Mouse (Mus musculus): ENCODE measurements around the gene Farp2.
"Not testable (repeated sequence)": the region's sequence is repeated elsewhere in the genome, so short reads cannot be mapped to it uniquely, and the experiment has no call there.

Gene Farp2

GRCm38 (mm10) chr1:93511585-93512350 is at the start of gene Farp2:
Farp2 (plus strand) TSS chr1:93512079.
- CTCF ChIA-PET, result interaction anchor here in 3 of 4 experiments (0.5 to 1.7 kb wide), 15 partner anchors 11 to 863 kb away, joined by 3 to 18 read pairs (median 3); partner anchors contain the start of genes D2hgdh (in 1 of the 3), Hdlbp (in 1 of the 3) and Otos (in 1 of the 3)
- POLR2A ChIA-PET, result interaction anchor here in 3 of 4 experiments (0.6 to 2.8 kb wide), 103 partner anchors 8 to 1076 kb away, joined by 3 to 59 read pairs (median 4); partner anchors contain the start of genes Hdlbp (in 3 of the 3), Bok (in 2 of the 3), Dtymk (in 2 of the 3) and Pask (in 2 of the 3)

- ChIA-PET CTCF (interaction anchor here in 1 of 4 experiments (0.6 kb wide), 1 partner anchor 126 kb away, joined by 3 read pairs; no protein-coding TSS in a partner anchor), POLR2A (interaction anchor here in 2 of 4 experiments (0.9 to 6.4 kb wide), 5 partner anchors 11 to 20 kb away, joined by 3 to 76 read pairs (median 6); partner anchors contain the start of gene Hdlbp (in 1 of the 2))
These were observed 46.8 kb upstream of the Farp2 start for GRCm38 (mm10) chr1:93465066-93465465.

- ChIA-PET POLR2A (interaction anchor here in 2 of 4 experiments (0.7 to 6.4 kb wide), 9 partner anchors 9 to 46 kb away, joined by 3 to 76 read pairs (median 4); partner anchors contain the start of genes Farp2 (in 1 of the 2) and Hdlbp (in 1 of the 2)), CTCF (interaction anchor here in 2 of 4 experiments (0.6 to 1.1 kb wide), 2 partner anchors 16 to 127 kb away, joined by 3 to 4 read pairs; no protein-coding TSS in a partner anchor)
These were observed 46.1 kb upstream of the Farp2 start for GRCm38 (mm10) chr1:93465746-93466145.

DNA sequence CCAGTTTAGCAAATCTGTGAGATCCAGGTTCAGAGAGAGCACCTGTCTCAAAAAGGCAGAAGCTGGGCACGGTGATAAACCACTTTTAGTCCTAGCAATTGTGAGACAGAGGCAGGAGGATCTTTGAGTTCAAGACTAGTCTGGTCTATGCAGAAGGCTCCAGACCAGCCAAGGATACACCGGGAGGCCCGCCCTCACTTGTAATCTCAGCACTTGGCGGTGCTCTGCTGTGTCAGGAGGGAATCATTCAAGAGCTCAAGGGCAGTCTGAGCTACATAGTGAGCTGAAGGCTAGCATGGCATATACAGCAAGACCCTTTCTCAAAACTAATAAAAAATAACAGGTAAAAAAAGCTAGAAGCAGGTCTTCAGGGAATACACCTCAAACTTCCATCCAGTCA is 43.3 kb upstream of the Farp2 start:
- POLR2A ChIA-PET, result interaction anchor here in 2 of 4 experiments (0.5 to 6.4 kb wide), 15 partner anchors 8 to 155 kb away, joined by 3 to 76 read pairs (median 4); partner anchors contain the start of genes Hdlbp (in 2 of the 2) and Farp2 (in 1 of the 2)

DNA sequence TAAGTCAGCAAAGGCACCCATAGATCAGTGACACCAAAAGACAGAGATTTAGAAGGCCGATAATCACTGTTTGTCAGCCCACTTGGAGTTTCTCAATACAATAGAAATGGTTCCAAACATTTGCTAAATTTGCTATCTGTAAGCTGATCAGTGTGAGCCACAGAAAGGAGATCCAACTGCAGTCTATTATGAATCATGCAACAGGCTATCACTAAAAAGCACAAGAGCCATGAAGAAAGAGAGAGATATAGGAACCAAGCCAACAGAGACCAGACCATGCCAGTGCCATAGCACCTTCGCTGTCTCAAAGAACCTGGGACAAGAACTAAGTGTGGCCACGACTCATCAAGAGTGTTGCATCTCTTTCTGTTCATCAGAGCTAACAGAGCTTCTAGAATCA is 36.2 kb upstream of the Farp2 start:
- CTCF ChIA-PET, result interaction anchor here in 2 of 4 experiments (0.7 kb wide), 2 partner anchors 25 to 39 kb away, joined by 3 to 7 read pairs; no protein-coding TSS in a partner anchor
- POLR2A ChIA-PET, result interaction anchor here in 3 of 4 experiments (0.6 to 9.0 kb wide), 17 partner anchors 8 to 576 kb away, joined by 3 to 94 read pairs (median 4); partner anchors contain the start of genes Bok (in 1 of the 3) and Farp2 (in 1 of the 3)

More for the DNA sequence above, 43.3 kb upstream of the Farp2 start:
- CTCF ChIA-PET, result interaction anchor here in 1 of 4 experiments (1.6 kb wide), 1 partner anchor 19 kb away, joined by 5 read pairs; no protein-coding TSS in a partner anchor

GRCm38 (mm10) chr1:93477758-93478585 is 33.9 kb upstream of the Farp2 start:
- ChIA-PET CTCF (interaction anchor here in 2 of 4 experiments (0.8 to 1.5 kb wide), 4 partner anchors 24 to 528 kb away, joined by 3 to 8 read pairs (median 3); partner anchors contain the start of gene Farp2 (in 1 of the 2)), POLR2A (interaction anchor here (0.6 to 9.0 kb wide), 65 partner anchors 8 to 1046 kb away, joined by 3 to 94 read pairs (median 4); partner anchors contain the start of genes Farp2 (in 3 of the 4), Dtymk (in 2 of the 4), Atg4b (in 1 of the 4) and Capn10 (in 1 of the 4))

DNA sequence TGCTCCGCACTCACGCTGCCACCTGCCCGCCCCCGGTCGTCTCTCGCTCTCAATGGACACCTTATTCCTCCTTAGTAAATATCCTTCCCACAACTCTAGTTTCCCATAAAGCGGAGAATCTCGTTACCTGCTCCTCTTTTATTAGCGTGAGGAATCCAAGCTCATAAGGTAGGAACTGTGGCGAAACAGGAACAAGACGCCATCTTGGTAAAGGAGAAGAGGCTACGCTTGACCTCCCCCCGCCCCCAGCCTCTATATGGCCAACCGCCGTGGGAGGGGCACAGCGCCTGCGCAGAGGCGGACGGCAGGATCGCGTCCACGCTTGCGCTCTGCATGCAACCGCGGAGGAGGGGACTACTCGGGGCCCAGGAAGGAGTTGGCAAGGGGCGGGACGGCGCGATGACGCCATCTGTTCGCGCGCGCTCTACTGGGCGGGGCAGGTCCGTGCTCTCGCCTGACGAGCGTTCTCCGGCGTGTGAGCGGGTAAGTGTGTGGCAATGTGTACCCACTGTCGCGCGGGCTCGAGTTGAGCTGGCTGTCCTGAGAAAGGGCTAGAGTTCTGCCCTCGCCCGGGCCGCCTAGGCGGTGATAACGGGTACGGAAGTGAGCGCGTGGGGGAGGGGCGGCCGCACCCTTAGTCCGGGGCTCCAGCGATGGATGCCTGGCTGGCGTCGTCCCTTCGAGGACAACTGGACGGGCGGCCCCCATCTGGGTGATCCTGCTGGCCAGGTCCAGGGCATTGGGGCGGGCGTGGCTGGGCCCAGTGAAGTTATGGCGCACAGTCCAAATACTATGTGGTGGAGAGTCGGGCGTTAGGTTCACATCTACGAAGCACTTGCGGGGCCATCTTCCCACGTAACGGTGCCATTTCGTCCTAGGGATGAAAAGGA is 33.0 kb upstream of the Farp2 start, which contains the start of gene Hdlbp:
Gene Hdlbp (minus strand): TSS at position 230 of the 890 bp plus-strand sequence.
- ChIA-PET POLR2A (interaction anchor here (0.5 to 9.0 kb wide), 58 partner anchors 9 to 1047 kb away, joined by 3 to 94 read pairs (median 4); partner anchors contain the start of genes Farp2 (in 3 of the 4), Dtymk (in 2 of the 4), Capn10 (in 1 of the 4) and Pask (in 1 of the 4)), CTCF (interaction anchor here in 2 of 4 experiments (0.8 to 1.5 kb wide), 4 partner anchors 25 to 529 kb away, joined by 3 to 8 read pairs (median 3); partner anchors contain the start of gene Farp2 (in 1 of the 2))

GRCm38 (mm10) chr1:93479476-93480083 is 32.3 kb upstream of the Farp2 start:
- ChIA-PET POLR2A (interaction anchor here in 3 of 4 experiments (0.6 to 9.0 kb wide), 26 partner anchors 9 to 322 kb away, joined by 3 to 94 read pairs (median 6); partner anchors contain the start of genes Farp2 (in 3 of the 3), Dtymk (in 1 of the 3), Pask (in 1 of the 3) and Ppp1r7 (in 1 of the 3)), CTCF (no interaction called here)

- CTCF ChIA-PET, result not testable (repeated sequence)
- POLR2A ChIA-PET, result interaction anchor here in 1 of 4 experiments (5.1 kb wide), 1 partner anchor 9 kb away, joined by 28 read pairs; the partner anchor contains the start of gene Hdlbp
These were observed 25.6 kb upstream of the Farp2 start for GRCm38 (mm10) chr1:93486302-93486701.

GRCm38 (mm10) chr1:93495312-93495711 is 16.6 kb upstream of the Farp2 start:
- ChIA-PET CTCF (no interaction called here), POLR2A (interaction anchor here in 3 of 4 experiments (0.7 to 4.2 kb wide), 7 partner anchors 15 to 17 kb away, joined by 3 to 25 read pairs (median 5); partner anchors contain the start of genes Hdlbp (in 3 of the 3) and Farp2 (in 2 of the 3))

GRCm38 (mm10) chr1:93506944-93507676 is 4.8 kb upstream of the Farp2 start:
- ChIA-PET CTCF (interaction anchor here in 2 of 4 experiments (0.6 to 2.4 kb wide), 5 partner anchors 171 to 379 kb away, joined by 3 to 9 read pairs (median 3); no protein-coding TSS in a partner anchor), POLR2A (interaction anchor here in 3 of 4 experiments (0.6 to 1.6 kb wide), 7 partner anchors 14 to 62 kb away, joined by 3 to 5 read pairs (median 3); partner anchors contain the start of gene Hdlbp (in 2 of the 3))

- CTCF ChIA-PET, result interaction anchor here in 1 of 4 experiments (0.6 kb wide), 1 partner anchor 20 kb away, joined by 3 read pairs; no protein-coding TSS in a partner anchor
These were observed 3.3 kb upstream of the Farp2 start for GRCm38 (mm10) chr1:93508576-93508975.

DNA sequence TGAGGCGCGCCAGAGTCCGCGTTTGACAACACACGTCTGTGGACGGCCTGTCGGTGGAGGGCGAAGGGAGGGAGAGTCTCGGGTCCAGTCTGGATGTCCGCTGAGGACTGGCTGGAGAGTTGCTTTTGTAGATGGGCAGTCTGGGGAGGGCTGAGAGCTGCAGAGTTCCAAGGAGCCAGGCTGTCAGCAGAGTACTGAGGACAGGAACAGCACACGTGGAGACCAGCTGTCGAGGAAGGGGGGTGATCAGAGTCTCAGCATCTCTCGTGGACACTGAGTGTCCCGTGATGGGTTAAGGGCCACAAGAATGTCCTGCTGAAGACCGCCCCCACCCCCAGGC is 442 bp downstream of the Farp2 start:
- POLR2A ChIA-PET, result interaction anchor here in 3 of 4 experiments (0.6 to 2.8 kb wide), 93 partner anchors 8 to 1038 kb away, joined by 3 to 59 read pairs (median 4); partner anchors contain the start of genes Hdlbp (in 3 of the 3), Bok (in 2 of the 3), Dtymk (in 2 of the 3) and Pask (in 2 of the 3)
- CTCF ChIA-PET, result interaction anchor here in 2 of 4 experiments (1.0 to 1.7 kb wide), 8 partner anchors 25 to 864 kb away, joined by 3 to 8 read pairs (median 3); partner anchors contain the start of genes Hdlbp (in 1 of the 2) and Otos (in 1 of the 2)

More at GRCm38 (mm10) chr1:93508576-93508975, 3.3 kb upstream of the Farp2 start:
- POLR2A ChIA-PET, result not testable (repeated sequence)

GRCm38 (mm10) chr1:93513221-93513620 is 1.3 kb downstream of the Farp2 start:
- ChIA-PET CTCF (interaction anchor here in 1 of 4 experiments (1.5 kb wide), 1 partner anchor 25 kb away, joined by 3 read pairs; no protein-coding TSS in a partner anchor), POLR2A (interaction anchor here in 1 of 4 experiments (1.5 kb wide), 1 partner anchor 91 kb away, joined by 5 read pairs; no protein-coding TSS in a partner anchor)
